Mouse (Mus musculus): Measurements from ENCODE around the gene Col17a1. TPM values are rescaled to one million over a fixed set of nuclear protein-coding genes. Genes with fewer than 3 reads are reported as not detected.

The Col17a1 gene
- total and polyA plus RNA-seq, 2 experiments, result 0.09 to 0.12 TPM

DNA sequence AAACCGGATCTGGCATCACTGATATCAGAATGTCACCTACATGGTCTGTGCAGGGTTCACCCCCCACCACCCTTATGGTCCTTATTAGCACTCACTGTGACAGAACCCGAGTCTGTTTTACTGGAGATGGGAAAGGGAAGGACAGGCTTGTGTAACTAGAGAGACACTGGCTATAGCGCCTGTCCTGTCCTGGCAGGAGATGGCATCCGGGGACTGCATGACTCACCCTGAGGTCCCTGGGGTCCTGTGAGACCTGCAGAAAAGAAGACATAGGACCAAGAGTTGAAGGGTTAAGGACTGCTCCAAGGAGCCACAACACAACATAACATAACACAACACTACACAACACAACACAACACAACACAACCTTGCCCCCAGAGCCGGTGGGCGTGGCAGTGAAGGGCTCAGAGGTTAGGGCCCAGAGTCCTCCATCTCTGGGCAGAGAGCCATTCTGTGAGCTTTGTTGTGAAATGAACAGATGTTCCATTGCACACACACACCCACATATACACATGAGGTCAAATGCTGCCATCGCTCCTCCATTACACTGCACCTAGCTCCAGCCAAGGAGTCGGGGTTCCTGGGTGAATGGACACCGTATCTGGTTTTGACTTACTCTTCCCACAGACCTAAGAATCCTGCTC lies 32.0 kb downstream of the Col17a1 start:
- 55% methylated on average over 9 of the region's 9 CpGs for WGBS
- DNase-seq (ENCODE audit: extremely low read depth, low read depth, low spot score), result peak; percentile 5

GRCm38 (mm10) chr19:47658914-47659535 lies 32.9 kb downstream of the Col17a1 start:
- TF ChIP-seq POLR2A (IDR thresholded peaks at IDR 0.05; ENCODE audit: extremely low read depth, insufficient read depth, low read length) (no peak), CTCF (IDR thresholded peaks at IDR 0.05; ENCODE audit: low read depth, low read length) (peak; percentile 68)
- 51% methylated on average over 5 of the region's 5 CpGs for WGBS
- Histone ChIP-seq H3K79me2 (ENCODE audit: control insufficient read depth, insufficient read depth, low read length) (no peaks in the 10 kb centered on the region), H3K36me3 (ENCODE audit: control insufficient read depth, insufficient read depth, low read length) (no peaks in the 10 kb centered on the region), H3K4me1 (ENCODE audit: control insufficient read depth, insufficient read depth, low read length) (no peaks in the 10 kb centered on the region), H3K9ac (ENCODE audit: low read depth, low read length) (no peak overlapping the region), H3K27ac (replicated peaks; ENCODE audit: insufficient read depth, low read depth, low read length) (no peak overlapping the region), H3K4me3 (ENCODE audit: insufficient read depth, low read depth, low read length) (no peak overlapping the region), H3K27me3 (ENCODE audit: control insufficient read depth, insufficient read depth, low read length) (no peaks in the 10 kb centered on the region)
- no peak for DNase-seq (ENCODE audit: extremely low read depth, low read depth, low spot score)

More for the DNA sequence above, 32.0 kb downstream of the Col17a1 start:
- Histone ChIP-seq H3K27me3 (ENCODE audit: control insufficient read depth, insufficient read depth, low read length) (no peaks in the 10 kb centered on the region), H3K9ac (ENCODE audit: low read depth, low read length) (no peak overlapping the region), H3K36me3 (ENCODE audit: control insufficient read depth, insufficient read depth, low read length) (no peaks in the 10 kb centered on the region), H3K27ac (replicated peaks; ENCODE audit: insufficient read depth, low read depth, low read length) (no peak overlapping the region), H3K4me1 (ENCODE audit: control insufficient read depth, insufficient read depth, low read length) (no peaks in the 10 kb centered on the region), H3K79me2 (ENCODE audit: control insufficient read depth, insufficient read depth, low read length) (no peaks in the 10 kb centered on the region), H3K4me3 (ENCODE audit: insufficient read depth, low read depth, low read length) (no peak overlapping the region)
- TF ChIP-seq POLR2A (IDR thresholded peaks at IDR 0.05; ENCODE audit: extremely low read depth, insufficient read depth, low read length) (no peak), CTCF (IDR thresholded peaks at IDR 0.05; ENCODE audit: low read depth, low read length) (no peak)

DNA sequence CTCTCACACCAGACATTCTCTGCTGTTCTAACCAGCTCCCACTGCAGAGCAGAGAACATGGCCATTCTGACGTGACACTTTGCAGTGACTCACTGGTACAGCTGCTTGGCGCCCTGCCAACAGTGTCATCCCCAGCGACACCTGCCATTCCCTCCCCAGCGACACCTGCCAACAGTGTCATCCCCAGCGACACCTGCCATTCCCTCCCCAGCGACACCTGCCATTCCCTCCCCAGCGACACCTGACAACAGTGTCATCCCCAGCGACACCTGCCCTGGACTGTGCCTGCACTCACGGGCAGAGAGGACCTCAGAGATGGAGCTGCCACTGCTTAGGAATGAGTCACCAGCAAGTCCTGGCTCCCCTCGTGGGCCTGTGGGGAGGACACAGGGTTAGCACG lies 37.0 kb downstream of the Col17a1 start:
- no peaks in the 10 kb centered on the region for H3K27me3 ChIP-seq (ENCODE audit: control insufficient read depth, insufficient read depth, low read length)
- no peak for TF ChIP-seq CTCF (IDR thresholded peaks at IDR 0.05; ENCODE audit: low read depth, low read length)
- no peak for TF ChIP-seq POLR2A (IDR thresholded peaks at IDR 0.05; ENCODE audit: extremely low read depth, insufficient read depth, low read length)
- H3K4me3 ChIP-seq (ENCODE audit: insufficient read depth, low read depth, low read length), result no peak overlapping the region
- DNase-seq (ENCODE audit: extremely low read depth, low read depth, low spot score), result no peak
- WGBS, result 71% methylated on average over 11 of the region's 11 CpGs
- no peak overlapping the region for H3K27ac ChIP-seq (replicated peaks; ENCODE audit: insufficient read depth, low read depth, low read length)
- no peak overlapping the region for H3K9ac ChIP-seq (ENCODE audit: low read depth, low read length)
- H3K79me2 ChIP-seq (ENCODE audit: control insufficient read depth, insufficient read depth, low read length), result no peaks in the 10 kb centered on the region
- no peaks in the 10 kb centered on the region for H3K36me3 ChIP-seq (ENCODE audit: control insufficient read depth, insufficient read depth, low read length)
- H3K4me1 ChIP-seq (ENCODE audit: control insufficient read depth, insufficient read depth, low read length), result no peaks in the 10 kb centered on the region

DNA sequence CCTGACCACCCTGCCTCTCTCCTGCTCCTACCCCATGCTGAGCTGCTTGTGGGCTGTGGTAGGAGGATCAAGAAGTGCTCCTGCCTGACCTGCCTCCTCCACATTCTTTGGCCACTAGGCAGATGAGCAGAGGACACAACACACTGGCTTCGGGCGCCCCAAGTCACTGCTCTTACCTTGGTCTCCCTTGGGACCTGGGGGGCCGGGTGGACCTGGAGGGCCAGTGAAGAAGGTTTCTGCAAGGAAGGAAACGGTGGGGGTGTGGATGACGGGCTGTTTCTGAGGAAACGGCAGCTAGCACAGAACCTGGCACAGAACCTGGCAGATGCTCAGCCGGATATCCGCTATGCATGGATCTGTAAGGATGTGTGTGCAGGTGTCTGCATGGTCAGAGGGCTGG lies 38.7 kb downstream of the Col17a1 start:
- no peak overlapping the region for H3K27ac ChIP-seq (replicated peaks; ENCODE audit: insufficient read depth, low read depth, low read length)
- TF ChIP-seq POLR2A (IDR thresholded peaks at IDR 0.05; ENCODE audit: extremely low read depth, insufficient read depth, low read length), result no peak
- no peak for TF ChIP-seq CTCF (IDR thresholded peaks at IDR 0.05; ENCODE audit: low read depth, low read length)
- no peaks in the 10 kb centered on the region for H3K36me3 ChIP-seq (ENCODE audit: control insufficient read depth, insufficient read depth, low read length)
- no peak overlapping the region for H3K9ac ChIP-seq (ENCODE audit: low read depth, low read length)
- H3K27me3 ChIP-seq (ENCODE audit: control insufficient read depth, insufficient read depth, low read length), result no peaks in the 10 kb centered on the region
- H3K4me3 ChIP-seq (ENCODE audit: insufficient read depth, low read depth, low read length), result no peak overlapping the region
- no peaks in the 10 kb centered on the region for H3K79me2 ChIP-seq (ENCODE audit: control insufficient read depth, insufficient read depth, low read length)
- H3K4me1 ChIP-seq (ENCODE audit: control insufficient read depth, insufficient read depth, low read length), result no peaks in the 10 kb centered on the region
- DNase-seq (ENCODE audit: extremely low read depth, low read depth, low spot score), result no peak
- 87% methylated on average over 8 of the region's 8 CpGs for WGBS

- WGBS, result 80% methylated on average over 8 of the region's 8 CpGs
- TF ChIP-seq POLR2A (IDR thresholded peaks at IDR 0.05; ENCODE audit: extremely low read depth, insufficient read depth, low read length) (no peak), CTCF (IDR thresholded peaks at IDR 0.05; ENCODE audit: low read depth, low read length) (no peak)
- DNase-seq (ENCODE audit: extremely low read depth, low read depth, low spot score), result no peak
- no peaks in the 10 kb centered on the region for H3K79me2 ChIP-seq (ENCODE audit: control insufficient read depth, insufficient read depth, low read length)
- no peaks in the 10 kb centered on the region for H3K27me3 ChIP-seq (ENCODE audit: control insufficient read depth, insufficient read depth, low read length)
- no peaks in the 10 kb centered on the region for H3K4me1 ChIP-seq (ENCODE audit: control insufficient read depth, insufficient read depth, low read length)
- no peak overlapping the region for H3K27ac ChIP-seq (replicated peaks; ENCODE audit: insufficient read depth, low read depth, low read length)
- no peak overlapping the region for H3K9ac ChIP-seq (ENCODE audit: low read depth, low read length)
- no peaks in the 10 kb centered on the region for H3K36me3 ChIP-seq (ENCODE audit: control insufficient read depth, insufficient read depth, low read length)
- no peak overlapping the region for H3K4me3 ChIP-seq (ENCODE audit: insufficient read depth, low read depth, low read length)
These were observed 39.6 kb downstream of the Col17a1 start for GRCm38 (mm10) chr19:47652255-47652654.

GRCm38 (mm10) chr19:47651160-47651480 lies 40.8 kb downstream of the Col17a1 start:
- H3K36me3 ChIP-seq (ENCODE audit: control insufficient read depth, insufficient read depth, low read length), result no peaks in the 10 kb centered on the region
- TF ChIP-seq POLR2A (IDR thresholded peaks at IDR 0.05; ENCODE audit: extremely low read depth, insufficient read depth, low read length), result no peak
- no peak for TF ChIP-seq CTCF (IDR thresholded peaks at IDR 0.05; ENCODE audit: low read depth, low read length)
- H3K27ac ChIP-seq (replicated peaks; ENCODE audit: insufficient read depth, low read depth, low read length), result no peak overlapping the region
- no peak overlapping the region for H3K9ac ChIP-seq (ENCODE audit: low read depth, low read length)
- H3K79me2 ChIP-seq (ENCODE audit: control insufficient read depth, insufficient read depth, low read length), result no peaks in the 10 kb centered on the region
- WGBS, result 70% methylated on average over 5 of the region's 5 CpGs
- peaks cover 4% of the 10 kb centered on the region; the same call in 1 of the 2 replicates for H3K4me1 ChIP-seq (ENCODE audit: control insufficient read depth, insufficient read depth, low read length)
- no peaks in the 10 kb centered on the region for H3K27me3 ChIP-seq (ENCODE audit: control insufficient read depth, insufficient read depth, low read length)
- DNase-seq (ENCODE audit: extremely low read depth, low read depth, low spot score), result no peak
- H3K4me3 ChIP-seq (ENCODE audit: insufficient read depth, low read depth, low read length), result no peak overlapping the region

All from liver, adult 2 months (tissue).